Mouse (Mus musculus): ENCODE data around the gene Mlec. TPM values are rescaled to one million over a fixed set of nuclear protein-coding genes. Genes with fewer than 3 reads are reported as not detected.

Gene Mlec
- polyA plus RNA-seq, 1 experiment from 2014 or later: 62.1 TPM

- H3K4me2 ChIP-seq (ENCODE audit: low read depth, low read length): no peak overlapping the region
- ATAC-seq (ENCODE audit: low read depth): no peak
- peaks cover 22% of the 10 kb centered on the region for H3K4me1 ChIP-seq (replicated peaks; ENCODE audit: control insufficient read depth, insufficient read depth, low read length)
- no peak overlapping the region for H3K9ac ChIP-seq (ENCODE audit: low read length)
- 67% methylated on average over 8 of the region's 8 CpGs for WGBS
- H3K9me3 ChIP-seq (ENCODE audit: control insufficient read depth, low read length): no peaks in the 10 kb centered on the region
- H3K36me3 ChIP-seq (ENCODE audit: control insufficient read depth, insufficient read depth, low read length): no peaks in the 10 kb centered on the region
- no peak overlapping the region for H3K4me3 ChIP-seq (ENCODE audit: low read length)
- no peak overlapping the region for H3K27ac ChIP-seq (ENCODE audit: low read length)
- H3K27me3 ChIP-seq (ENCODE audit: control insufficient read depth, insufficient read depth, low read depth, low read length): no peaks in the 10 kb centered on the region; the same call in 1 of the 2 replicates
Measured at GRCm38 (mm10) chr5:115182925-115183324, 24.9 kb upstream of the Mlec start.

GRCm38 (mm10) chr5:115181248-115181940 lies 23.4 kb upstream of the Mlec start:
- no peak overlapping the region for H3K4me2 ChIP-seq (ENCODE audit: low read depth, low read length)
- peaks cover 17% of the 10 kb centered on the region for H3K4me1 ChIP-seq (replicated peaks; ENCODE audit: control insufficient read depth, insufficient read depth, low read length)
- no peaks in the 10 kb centered on the region for H3K9me3 ChIP-seq (ENCODE audit: control insufficient read depth, low read length)
- no peak overlapping the region for H3K4me3 ChIP-seq (ENCODE audit: low read length)
- no peaks in the 10 kb centered on the region; the same call in 1 of the 2 replicates for H3K27me3 ChIP-seq (ENCODE audit: control insufficient read depth, insufficient read depth, low read depth, low read length)
- WGBS: 53% methylated on average over 13 of the region's 13 CpGs
- no peaks in the 10 kb centered on the region for H3K36me3 ChIP-seq (ENCODE audit: control insufficient read depth, insufficient read depth, low read length)
- peak; percentile 61 for ATAC-seq (ENCODE audit: low read depth)
- H3K27ac ChIP-seq (ENCODE audit: low read length): no peak overlapping the region
- no peak overlapping the region for H3K9ac ChIP-seq (ENCODE audit: low read length)

GRCm38 (mm10) chr5:115179596-115179995 lies 21.6 kb upstream of the Mlec start:
- Histone ChIP-seq H3K27me3 (ENCODE audit: control insufficient read depth, insufficient read depth, low read depth, low read length) (no peaks in the 10 kb centered on the region), H3K36me3 (ENCODE audit: control insufficient read depth, insufficient read depth, low read length) (no peaks in the 10 kb centered on the region), H3K4me3 (ENCODE audit: low read length) (no peak overlapping the region), H3K4me2 (ENCODE audit: low read depth, low read length) (no peak overlapping the region), H3K9me3 (ENCODE audit: control insufficient read depth, low read length) (no peaks in the 10 kb centered on the region), H3K9ac (ENCODE audit: low read length) (no peak overlapping the region), H3K4me1 (replicated peaks; ENCODE audit: control insufficient read depth, insufficient read depth, low read length) (peaks cover 17% of the 10 kb centered on the region), H3K27ac (ENCODE audit: low read length) (no peak overlapping the region)
- 91% methylated on average over 11 of the region's 11 CpGs for WGBS
- no peak for ATAC-seq (ENCODE audit: low read depth)

GRCm38 (mm10) chr5:115177866-115178265 lies 19.9 kb upstream of the Mlec start:
- H3K4me1 ChIP-seq (replicated peaks; ENCODE audit: control insufficient read depth, insufficient read depth, low read length): peaks cover 13% of the 10 kb centered on the region
- no peak overlapping the region for H3K27ac ChIP-seq (ENCODE audit: low read length)
- no peaks in the 10 kb centered on the region for H3K27me3 ChIP-seq (ENCODE audit: control insufficient read depth, insufficient read depth, low read depth, low read length)
- no peak overlapping the region for H3K9ac ChIP-seq (ENCODE audit: low read length)
- no peak overlapping the region for H3K4me2 ChIP-seq (ENCODE audit: low read depth, low read length)
- no peak overlapping the region for H3K4me3 ChIP-seq (ENCODE audit: low read length)
- 75% methylated on average over 6 of the region's 6 CpGs for WGBS
- no peaks in the 10 kb centered on the region for H3K36me3 ChIP-seq (ENCODE audit: control insufficient read depth, insufficient read depth, low read length)
- ATAC-seq (ENCODE audit: low read depth): no peak
- no peaks in the 10 kb centered on the region for H3K9me3 ChIP-seq (ENCODE audit: control insufficient read depth, low read length)

GRCm38 (mm10) chr5:115174554-115174953 lies 16.6 kb upstream of the Mlec start:
- Histone ChIP-seq H3K4me1 (replicated peaks; ENCODE audit: control insufficient read depth, insufficient read depth, low read length) (peaks cover 2% of the 10 kb centered on the region; the same call in 1 of the 2 replicates), H3K27ac (ENCODE audit: low read length) (no peak overlapping the region), H3K27me3 (ENCODE audit: control insufficient read depth, insufficient read depth, low read depth, low read length) (no peaks in the 10 kb centered on the region), H3K9ac (ENCODE audit: low read length) (no peak overlapping the region), H3K36me3 (ENCODE audit: control insufficient read depth, insufficient read depth, low read length) (no peaks in the 10 kb centered on the region), H3K9me3 (ENCODE audit: control insufficient read depth, low read length) (no peaks in the 10 kb centered on the region), H3K4me2 (ENCODE audit: low read depth, low read length) (no peak overlapping the region), H3K4me3 (ENCODE audit: low read length) (no peak overlapping the region)
- WGBS: 92% methylated on average over 1 of the region's 1 CpGs
- no peak for ATAC-seq (ENCODE audit: low read depth)

- no peaks in the 10 kb centered on the region for H3K36me3 ChIP-seq (ENCODE audit: control insufficient read depth, insufficient read depth, low read length)
- H3K27ac ChIP-seq (ENCODE audit: low read length): no peak overlapping the region
- no peaks in the 10 kb centered on the region for H3K9me3 ChIP-seq (ENCODE audit: control insufficient read depth, low read length)
- H3K4me1 ChIP-seq (replicated peaks; ENCODE audit: control insufficient read depth, insufficient read depth, low read length): peaks cover 19% of the 10 kb centered on the region
- no peak overlapping the region for H3K9ac ChIP-seq (ENCODE audit: low read length)
- H3K4me3 ChIP-seq (ENCODE audit: low read length): no peak overlapping the region
- no peak overlapping the region for H3K4me2 ChIP-seq (ENCODE audit: low read depth, low read length)
- no peak for ATAC-seq (ENCODE audit: low read depth)
- no peaks in the 10 kb centered on the region for H3K27me3 ChIP-seq (ENCODE audit: control insufficient read depth, insufficient read depth, low read depth, low read length)
- 65% methylated on average over 8 of the region's 8 CpGs for WGBS
Measured at GRCm38 (mm10) chr5:115170150-115170549, 12.2 kb upstream of the Mlec start.

- H3K4me3 ChIP-seq (ENCODE audit: low read length): no peak overlapping the region
- H3K4me2 ChIP-seq (ENCODE audit: low read depth, low read length): peak overlapping the region; percentile 26; the same call in 1 of the 2 replicates
- H3K9ac ChIP-seq (ENCODE audit: low read length): peak overlapping the region; percentile 46; the same call in 1 of the 2 replicates
- H3K9me3 ChIP-seq (ENCODE audit: control insufficient read depth, low read length): no peaks in the 10 kb centered on the region
- peaks cover 19% of the 10 kb centered on the region for H3K4me1 ChIP-seq (replicated peaks; ENCODE audit: control insufficient read depth, insufficient read depth, low read length)
- H3K27me3 ChIP-seq (ENCODE audit: control insufficient read depth, insufficient read depth, low read depth, low read length): no peaks in the 10 kb centered on the region
- ATAC-seq (ENCODE audit: low read depth): peak; percentile 51
- no peaks in the 10 kb centered on the region for H3K36me3 ChIP-seq (ENCODE audit: control insufficient read depth, insufficient read depth, low read length)
- WGBS: 39% methylated on average over 27 of the region's 27 CpGs
- H3K27ac ChIP-seq (ENCODE audit: low read length): no peak overlapping the region
Measured at GRCm38 (mm10) chr5:115168641-115169415, 10.8 kb upstream of the Mlec start.

- H3K9me3 ChIP-seq (ENCODE audit: control insufficient read depth, low read length): no peaks in the 10 kb centered on the region
- H3K4me2 ChIP-seq (ENCODE audit: low read depth, low read length): no peak overlapping the region
- no peaks in the 10 kb centered on the region for H3K36me3 ChIP-seq (ENCODE audit: control insufficient read depth, insufficient read depth, low read length)
- ATAC-seq (ENCODE audit: low read depth): peak; percentile 37
- no peak overlapping the region for H3K4me3 ChIP-seq (ENCODE audit: low read length)
- no peak overlapping the region for H3K9ac ChIP-seq (ENCODE audit: low read length)
- no peaks in the 10 kb centered on the region for H3K27me3 ChIP-seq (ENCODE audit: control insufficient read depth, insufficient read depth, low read depth, low read length)
- WGBS: 39% methylated on average over 6 of the region's 6 CpGs
- peaks cover 22% of the 10 kb centered on the region for H3K4me1 ChIP-seq (replicated peaks; ENCODE audit: control insufficient read depth, insufficient read depth, low read length)
- H3K27ac ChIP-seq (ENCODE audit: low read length): peak overlapping the region; percentile 51
Measured at GRCm38 (mm10) chr5:115167396-115167795, 9.4 kb upstream of the Mlec start.

- no peaks in the 10 kb centered on the region for H3K9me3 ChIP-seq (ENCODE audit: control insufficient read depth, low read length)
- no peaks in the 10 kb centered on the region for H3K36me3 ChIP-seq (ENCODE audit: control insufficient read depth, insufficient read depth, low read length)
- no peak overlapping the region for H3K4me3 ChIP-seq (ENCODE audit: low read length)
- no peak overlapping the region; the same call in 1 of the 2 replicates for H3K9ac ChIP-seq (ENCODE audit: low read length)
- H3K27ac ChIP-seq (ENCODE audit: low read length): peak overlapping the region; percentile 51
- ATAC-seq (ENCODE audit: low read depth): no peak
- H3K4me2 ChIP-seq (ENCODE audit: low read depth, low read length): no peak overlapping the region
- H3K27me3 ChIP-seq (ENCODE audit: control insufficient read depth, insufficient read depth, low read depth, low read length): no peaks in the 10 kb centered on the region
- H3K4me1 ChIP-seq (replicated peaks; ENCODE audit: control insufficient read depth, insufficient read depth, low read length): peaks cover 22% of the 10 kb centered on the region
- 68% methylated on average over 7 of the region's 7 CpGs for WGBS
Measured at GRCm38 (mm10) chr5:115166815-115167194, 8.8 kb upstream of the Mlec start.
